ENCODE assay signal across 21 mouse cellular contexts in the genomic region with DNA sequence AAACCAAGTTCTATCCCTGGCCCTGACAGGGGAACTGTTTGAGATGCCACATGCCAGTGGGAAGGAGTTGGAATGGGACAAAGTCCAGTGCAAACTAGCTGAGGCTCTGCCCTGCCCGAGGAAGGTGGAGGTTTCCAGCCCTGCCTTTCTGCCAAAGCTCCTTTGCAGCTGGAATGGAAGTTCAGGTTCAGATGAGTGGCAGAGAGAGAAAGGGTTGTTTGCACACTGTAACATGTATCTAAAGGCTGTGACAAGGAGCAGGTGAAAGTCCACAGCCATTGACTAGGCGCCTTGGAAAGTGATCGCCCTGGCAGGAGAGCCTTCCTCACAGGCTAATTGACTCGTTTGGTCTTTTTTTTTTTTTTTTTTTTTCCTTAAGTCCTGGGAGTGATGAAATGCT. TPM values are rescaled to one million over a fixed set of nuclear protein-coding genes. Genes with fewer than 3 reads are reported as not detected.
DNase-seq lines count a peak whose midpoint lies in the region; ATAC-seq and TF ChIP-seq lines count a peak whose summit lies in the region.
"Had no signal": no experiment of that assay in that cellular context is flagged by ENCODE, and none has a peak within 500 bp of the region (broad histone marks: within the 10 kb centered on the region; RNA-seq: fewer than 3 reads in every experiment).

No protein-coding gene starts in this region.

- peak overlapping the region; percentile 19; the same call in 1 of the 2 replicates for H3K27ac ChIP-seq in midbrain, embryonic 10.5 days (replicated peaks)
- H3K27ac ChIP-seq in midbrain, postnatal 0 days (ENCODE audit: low read depth, low read length), result no peak overlapping the region
- H3K27ac ChIP-seq: heart, embryonic 15.5 days; limb, embryonic 12.5 days; macrophage; neural tube, embryonic 13.5 days had no signal

- DNase-seq in adrenal gland, postnatal 14 days, result peak; percentile 21
- no peak for DNase-seq in adrenal gland, adult (ENCODE audit: inconsistent age in 2 of 2, low spot score in 1 of 2)
- no peak for DNase-seq in midbrain, embryonic 10.5 days (ENCODE audit: low spot score)
- DNase-seq in midbrain, postnatal 0 days (ENCODE audit: low spot score), result no peak
- peak; percentile 73 for DNase-seq in kidney, postnatal 14 days
- peak; percentile 61 for DNase-seq in yolk sac, embryonic 10.5 days (ENCODE audit: low spot score)
- DNase-seq in Muller cell, postnatal 12 days (ENCODE audit: inconsistent ontology term), result no peak
- DNase-seq in left cerebral cortex, postnatal 4 days, result no peak
- DNase-seq: cerebellum, adult 11 months; cerebellum, postnatal 25 days; gastrocnemius, postnatal 36 days; lung, adult 18-20 months; right cerebral cortex, postnatal 25 days; thymus, postnatal 14 days had no signal

- H3K4me3 ChIP-seq in midbrain, embryonic 10.5 days, result no peak overlapping the region
- H3K4me3 ChIP-seq in midbrain, postnatal 0 days (ENCODE audit: low read depth, low read length), result no peak overlapping the region
- H3K4me3 ChIP-seq: heart, embryonic 15.5 days; limb, embryonic 12.5 days; neural tube, embryonic 13.5 days had no signal

- no peaks in the 10 kb centered on the region for H3K27me3 ChIP-seq in midbrain, embryonic 10.5 days (ENCODE audit: low read depth, poor library complexity, severe bottlenecking)
- no peaks in the 10 kb centered on the region for H3K27me3 ChIP-seq in midbrain, postnatal 0 days (ENCODE audit: insufficient read depth, low read length)
- H3K27me3 ChIP-seq: CH12.LX; heart, embryonic 15.5 days; limb, embryonic 12.5 days; neural tube, embryonic 13.5 days had no signal

- H3K4me2 ChIP-seq in midbrain, postnatal 0 days (ENCODE audit: low read depth, low read length, poor library complexity, severe bottlenecking), result no peak overlapping the region
- H3K4me2 ChIP-seq: heart, embryonic 15.5 days; limb, embryonic 12.5 days; neural tube, embryonic 13.5 days had no signal

- no peaks in the 10 kb centered on the region for H3K36me3 ChIP-seq in midbrain, embryonic 10.5 days
- H3K36me3 ChIP-seq in midbrain, postnatal 0 days (ENCODE audit: insufficient read depth, low read length), result no peaks in the 10 kb centered on the region
- H3K36me3 ChIP-seq: heart, embryonic 15.5 days; limb, embryonic 12.5 days; neural tube, embryonic 13.5 days had no signal

- 61% methylated on average over 4 of the region's 4 CpGs for WGBS in midbrain, embryonic 10.5 days
- 45% methylated on average over 4 of the region's 4 CpGs for WGBS in midbrain, postnatal 0 days

- H3K4me1 ChIP-seq in midbrain, embryonic 10.5 days, result peaks cover 26% of the 10 kb centered on the region
- no peaks in the 10 kb centered on the region for H3K4me1 ChIP-seq in midbrain, postnatal 0 days (ENCODE audit: insufficient read depth, low read length)

- H3K9ac ChIP-seq in midbrain, postnatal 0 days (replicated peaks; ENCODE audit: low read length, poor library complexity, severe bottlenecking), result no peak overlapping the region
- H3K9ac ChIP-seq: heart, embryonic 15.5 days; limb, embryonic 12.5 days; neural tube, embryonic 13.5 days had no signal

- intact Hi-C loops in left cerebral cortex, postnatal 4 days (cut with DNase I), result no loop called here

- ATAC-seq in midbrain, postnatal 0 days (ENCODE audit: low FRiP score), result no peak
- ATAC-seq: activated CD4-positive, CD25-positive, alpha-beta regulatory T cell, adult 4 months; inflammation-experienced regulatory T-cells, adult 6 months had no signal

- no peaks in the 10 kb centered on the region for H3K9me3 ChIP-seq in midbrain, embryonic 10.5 days (replicated peaks)
- no peaks in the 10 kb centered on the region for H3K9me3 ChIP-seq in midbrain, postnatal 0 days (ENCODE audit: low read length)
- H3K9me3 ChIP-seq: heart, embryonic 15.5 days; limb, embryonic 12.5 days; neural tube, embryonic 13.5 days had no signal

- TF ChIP-seq CTCF in midbrain, postnatal 0 days (IDR thresholded peaks at IDR 0.05), result no peak

RNA-seq across cellular contexts. Expression of gene Ncoa3, which starts 28.3 kb away (rescaled TPM):
- total RNA-seq in adrenal gland, postnatal 14 days (2021), result 31.3 and 42.8 TPM in 2 replicates
- polyA plus RNA-seq in midbrain, embryonic 10.5 days (2016; fragmentation: Nextera tagmentation; extraction: Ambion mirVana), result 15.2 and 15.9 TPM in 2 replicates
- total RNA-seq in midbrain, postnatal 0 days (2014; rRNA removed), result 40.8 and 40.9 TPM in 2 replicates
- 12.6 and 14.9 TPM in 2 replicates for polyA plus RNA-seq in midbrain, postnatal 0 days (2015; fragmentation: Nextera tagmentation; extraction: Ambion mirVana)
- 10 to 100 TPM; 36.0 to 41.3 TPM for total RNA-seq in left cerebral cortex, postnatal 4 days (2021)

Comparison
In these comparisons a context has a peak if more than half of its experiments do, and no peak if none do; other contexts are left out.
1. DNase-seq: peak in adrenal gland, postnatal 14 days (single experiment), kidney, postnatal 14 days (single experiment) and yolk sac, embryonic 10.5 days (single experiment); none in adrenal gland, adult (0 of 2), midbrain, embryonic 10.5 days (single experiment), midbrain, postnatal 0 days (single experiment), Muller cell, postnatal 12 days (single experiment) and left cerebral cortex, postnatal 4 days (single experiment).